Mouse (Mus musculus): Measurements from ENCODE around the gene Trappc12.

The Trappc12 gene

DNA sequence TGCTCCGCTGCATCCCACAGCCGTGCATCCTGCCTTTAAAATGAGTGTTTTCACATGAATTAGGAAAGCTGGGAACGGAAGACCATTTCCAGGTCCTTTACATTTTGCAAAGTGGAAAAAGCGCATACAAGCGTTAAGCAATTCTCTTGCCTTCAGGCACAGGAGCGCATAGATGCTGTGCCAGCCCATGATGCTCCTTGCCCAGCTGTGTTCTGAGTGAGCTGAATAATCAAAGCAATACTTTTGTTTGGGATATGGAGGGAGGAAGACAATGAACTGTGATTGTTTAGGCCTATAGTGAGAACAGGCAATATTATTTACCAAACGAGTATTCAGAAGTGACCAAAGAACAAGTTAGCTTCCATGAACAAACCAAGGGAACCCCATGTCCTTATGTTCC, 59.5 kb downstream of the Trappc12 start:
- no peak for DNase-seq (ENCODE audit: low read depth, low spot score)
- Histone ChIP-seq H3K36me3 (ENCODE audit: control insufficient read depth, insufficient read depth, low read length, poor library complexity, severe bottlenecking) (no peaks in the 10 kb centered on the region; the same call in none of the 2 replicates), H3K27me3 (ENCODE audit: control insufficient read depth, insufficient read depth, low read length, poor library complexity, severe bottlenecking) (no peaks in the 10 kb centered on the region)

DNA sequence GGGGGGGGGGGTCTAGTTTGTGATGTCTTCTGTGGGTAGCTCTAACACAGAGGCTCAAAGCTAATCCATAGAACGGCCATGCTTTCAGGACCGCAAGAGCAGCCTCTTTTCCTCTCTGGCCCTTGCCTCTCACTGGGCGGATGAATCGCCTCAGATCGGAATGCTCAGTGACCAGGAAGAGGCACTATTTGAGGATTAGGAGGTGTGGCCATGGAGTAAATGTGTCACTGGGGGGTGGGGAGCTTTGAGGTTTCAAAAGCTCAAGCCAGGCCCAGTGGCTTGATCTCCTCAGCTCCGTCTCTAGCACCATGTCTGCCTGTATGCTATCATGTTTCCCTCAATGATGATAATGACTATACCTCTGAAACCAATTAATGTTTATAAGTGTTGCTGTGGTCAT, 61.3 kb downstream of the Trappc12 start:
- no peak for DNase-seq (ENCODE audit: low read depth, low spot score)
- H3K36me3 ChIP-seq (ENCODE audit: control insufficient read depth, insufficient read depth, low read length, poor library complexity, severe bottlenecking) = no peaks in the 10 kb centered on the region; the same call in 1 of the 2 replicates
- H3K27me3 ChIP-seq (ENCODE audit: control insufficient read depth, insufficient read depth, low read length, poor library complexity, severe bottlenecking) = no peaks in the 10 kb centered on the region

DNA sequence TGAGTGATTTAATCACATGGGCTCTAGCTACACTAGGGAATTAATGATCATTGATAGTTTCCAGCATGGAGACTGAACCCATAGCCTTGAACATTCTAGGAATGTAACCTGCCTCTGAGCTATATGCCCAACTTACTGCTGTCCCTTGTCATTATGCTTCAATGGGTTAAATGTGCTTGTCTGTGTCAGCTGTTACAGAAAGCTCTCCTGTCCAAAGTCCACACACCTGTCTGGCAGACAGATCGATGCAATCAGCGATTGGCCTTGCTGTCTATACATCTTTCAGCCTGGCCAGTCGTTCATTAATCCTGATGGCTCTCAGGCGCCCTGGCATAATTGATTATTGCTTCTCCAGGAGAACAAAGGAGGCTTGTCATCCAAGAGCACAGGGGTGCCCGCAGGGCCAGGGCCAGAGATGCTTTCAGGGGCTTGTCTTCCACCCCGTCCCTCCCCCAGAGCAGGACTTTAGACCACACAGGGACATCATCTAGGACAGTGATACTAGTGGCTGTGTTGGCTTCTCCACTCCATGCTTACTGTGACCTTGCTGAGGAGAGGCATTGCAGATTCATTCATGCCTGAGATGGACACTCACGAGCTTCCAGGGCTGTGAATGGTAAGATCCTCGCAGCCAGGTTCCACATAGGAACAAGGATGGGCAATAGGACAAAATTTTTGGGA, 63.9 kb downstream of the Trappc12 start:
- Histone ChIP-seq H3K27me3 (ENCODE audit: control insufficient read depth, insufficient read depth, low read length, poor library complexity, severe bottlenecking) (no peaks in the 10 kb centered on the region), H3K36me3 (ENCODE audit: control insufficient read depth, insufficient read depth, low read length, poor library complexity, severe bottlenecking) (no peaks in the 10 kb centered on the region; the same call in 1 of the 2 replicates)
- no peak for DNase-seq (ENCODE audit: low read depth, low spot score)

DNA sequence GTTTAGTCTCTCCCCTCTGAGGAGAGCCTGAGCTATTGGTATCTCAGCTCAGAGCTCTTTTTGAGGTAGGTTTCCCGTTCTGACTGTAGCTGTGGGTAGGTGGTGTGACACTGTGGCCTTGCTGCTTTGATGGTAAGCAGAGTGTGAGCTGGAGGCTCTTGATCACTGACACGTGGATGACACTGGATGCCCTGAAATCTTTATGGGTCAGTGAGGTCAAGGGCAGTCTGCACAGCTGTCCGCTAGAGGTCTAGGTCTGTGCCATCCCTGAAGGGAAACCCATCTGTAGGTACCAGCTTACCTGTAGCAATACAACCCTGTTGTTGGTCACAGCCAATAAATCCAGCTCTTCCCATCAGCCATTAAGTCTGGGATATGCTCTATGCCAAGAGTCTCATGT, 64.5 kb downstream of the Trappc12 start:
- H3K36me3 ChIP-seq (ENCODE audit: control insufficient read depth, insufficient read depth, low read length, poor library complexity, severe bottlenecking) = no peaks in the 10 kb centered on the region; the same call in 1 of the 2 replicates
- DNase-seq (ENCODE audit: low read depth, low spot score) = no peak
- H3K27me3 ChIP-seq (ENCODE audit: control insufficient read depth, insufficient read depth, low read length, poor library complexity, severe bottlenecking) = no peaks in the 10 kb centered on the region

DNA sequence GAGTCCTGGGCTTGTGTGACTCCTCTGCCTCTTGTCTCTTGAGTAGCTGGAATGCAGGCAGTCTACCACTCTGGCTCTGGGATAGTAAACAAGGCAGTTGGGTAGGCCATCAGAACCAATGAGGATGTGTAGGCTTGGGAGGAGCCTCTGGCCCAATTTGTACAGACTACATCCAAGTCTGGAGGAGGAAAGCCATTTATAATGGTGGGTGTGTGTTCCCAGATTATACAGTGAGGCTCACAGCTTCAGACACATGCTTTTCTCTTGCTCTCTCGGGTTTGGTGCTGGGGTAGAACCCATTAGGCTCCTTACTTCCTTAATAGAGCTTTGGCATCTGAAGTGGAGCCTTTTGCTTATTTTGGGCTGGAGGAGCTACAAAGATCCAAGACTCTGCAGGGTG, 65.6 kb downstream of the Trappc12 start:
- Histone ChIP-seq H3K27me3 (ENCODE audit: control insufficient read depth, insufficient read depth, low read length, poor library complexity, severe bottlenecking) (no peaks in the 10 kb centered on the region), H3K36me3 (ENCODE audit: control insufficient read depth, insufficient read depth, low read length, poor library complexity, severe bottlenecking) (no peaks in the 10 kb centered on the region)

DNA sequence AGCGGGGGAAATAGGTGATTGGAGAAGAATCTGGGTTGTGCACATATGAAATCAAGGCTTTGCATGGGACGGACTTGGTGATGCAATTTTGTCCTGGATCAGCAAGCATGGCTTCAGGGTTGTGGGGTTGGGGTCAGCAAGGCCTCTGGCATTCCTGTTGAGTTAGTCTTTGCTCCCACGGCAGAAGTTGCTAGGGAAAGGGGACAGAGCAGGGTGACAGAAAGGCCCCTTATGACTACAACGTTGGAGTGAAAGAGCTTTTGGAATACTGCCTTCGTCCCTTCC, 74.4 kb downstream of the Trappc12 start:
- no peaks in the 10 kb centered on the region for H3K27me3 ChIP-seq (ENCODE audit: control insufficient read depth, insufficient read depth, low read length, poor library complexity, severe bottlenecking)
- no peaks in the 10 kb centered on the region; the same call in 1 of the 2 replicates for H3K36me3 ChIP-seq (ENCODE audit: control insufficient read depth, insufficient read depth, low read length, poor library complexity, severe bottlenecking)
- no peak for DNase-seq (ENCODE audit: low read depth, low spot score)

More for the DNA sequence above, 65.6 kb downstream of the Trappc12 start:
- DNase-seq (ENCODE audit: low read depth, low spot score) = no peak

DNA sequence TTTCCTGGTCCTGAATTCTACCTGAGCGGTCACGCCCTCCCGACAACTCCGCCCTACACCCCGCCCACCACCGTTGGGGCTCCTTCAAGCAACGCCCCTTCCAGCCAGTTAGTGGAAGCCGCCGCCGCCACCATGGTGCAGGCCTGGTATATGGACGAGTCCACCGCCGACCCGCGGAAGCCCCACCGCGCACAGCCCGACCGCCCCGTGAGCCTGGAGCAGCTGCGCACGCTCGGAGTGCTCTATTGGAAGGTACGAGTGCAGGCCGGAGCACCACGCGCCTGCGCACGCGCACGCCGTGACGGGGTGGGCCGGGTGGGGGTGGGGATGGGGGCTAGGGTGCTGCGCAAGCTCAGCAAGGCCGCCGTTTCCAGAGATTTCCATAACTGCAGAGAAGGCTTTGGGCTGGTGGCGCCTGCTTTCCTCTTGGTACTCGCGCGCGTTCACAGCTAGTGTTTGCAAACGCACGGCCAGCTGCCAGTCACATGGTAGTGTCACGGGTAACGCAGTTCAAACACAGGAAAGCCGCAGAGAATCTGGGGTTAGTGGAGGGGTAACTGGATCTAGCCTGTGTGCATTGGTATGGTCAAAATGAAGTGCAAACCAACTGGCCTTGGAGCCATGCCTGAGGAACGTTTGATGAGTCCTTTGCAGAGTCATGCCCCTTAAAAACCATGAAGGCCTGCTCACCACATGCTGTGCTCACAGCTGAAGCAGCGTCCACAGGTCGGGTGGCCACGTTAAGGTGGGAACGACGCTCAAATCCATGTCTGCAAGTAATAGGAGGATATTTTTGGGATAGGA, 74.9 kb downstream of the Trappc12 start, which contains the start of gene Adi1:
Adi1 (plus strand) TSS at position 111 of the 804 bp plus-strand sequence.
- Histone ChIP-seq H3K27me3 (ENCODE audit: control insufficient read depth, insufficient read depth, low read length, poor library complexity, severe bottlenecking) (no peaks in the 10 kb centered on the region), H3K36me3 (ENCODE audit: control insufficient read depth, insufficient read depth, low read length, poor library complexity, severe bottlenecking) (no peaks in the 10 kb centered on the region; the same call in 1 of the 2 replicates)
- peak; percentile 80 for DNase-seq (ENCODE audit: low read depth, low spot score)

DNA sequence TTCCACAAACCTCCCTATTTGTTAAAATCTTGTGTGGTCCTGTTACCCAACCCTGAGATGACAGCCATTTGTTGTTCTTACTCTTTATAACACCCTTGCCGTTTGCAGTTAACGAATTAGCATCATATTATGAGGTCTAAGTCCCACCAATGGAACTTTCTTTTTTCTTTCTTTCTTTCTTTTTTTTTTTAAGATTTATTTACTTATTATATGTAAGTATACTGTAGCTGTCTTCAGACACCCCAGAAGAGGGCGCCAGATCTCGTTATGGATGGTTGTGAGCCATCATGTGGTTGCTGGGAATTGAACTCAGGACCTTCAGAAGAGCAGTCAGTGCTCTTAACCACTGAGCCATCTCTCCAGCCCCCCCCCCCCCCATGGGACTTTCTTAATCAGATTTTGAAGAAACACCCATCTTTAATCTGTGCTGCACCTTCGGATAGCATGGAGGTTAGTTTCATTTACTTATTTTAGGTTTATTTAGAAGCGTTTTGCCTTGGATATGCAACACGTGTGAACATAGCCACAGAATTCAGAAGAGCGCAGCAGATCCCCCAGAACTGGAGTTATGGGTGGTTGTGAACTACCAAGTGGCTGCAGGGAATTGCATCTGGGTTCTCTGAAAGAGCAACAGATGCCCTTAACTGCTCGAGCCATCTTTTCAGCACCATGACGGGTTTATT, 76.1 kb downstream of the Trappc12 start:
- Histone ChIP-seq H3K27me3 (ENCODE audit: control insufficient read depth, insufficient read depth, low read length, poor library complexity, severe bottlenecking) (no peaks in the 10 kb centered on the region), H3K36me3 (ENCODE audit: control insufficient read depth, insufficient read depth, low read length, poor library complexity, severe bottlenecking) (no peaks in the 10 kb centered on the region; the same call in 1 of the 2 replicates)
- peak; percentile 32 for DNase-seq (ENCODE audit: low read depth, low spot score)

DNA sequence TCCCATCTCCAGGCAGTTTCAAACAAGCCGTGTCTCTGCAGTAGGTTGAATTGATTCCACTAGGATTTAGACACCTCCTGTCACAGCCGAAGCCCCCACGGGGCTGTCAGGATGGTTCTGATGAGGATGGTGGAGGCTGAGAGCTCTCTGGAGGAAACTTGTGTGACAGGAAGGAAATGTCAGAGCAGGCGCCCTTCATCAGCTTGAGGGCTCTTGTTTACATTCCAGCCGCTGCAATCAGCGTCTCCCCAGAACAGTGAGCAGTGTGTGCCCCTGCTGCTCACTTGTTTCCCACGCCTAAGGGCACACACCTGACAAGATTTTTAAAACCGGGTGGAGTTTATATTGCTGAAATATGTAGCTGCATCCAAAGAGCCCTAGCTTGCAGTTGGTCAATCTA, 83.0 kb downstream of the Trappc12 start:
- no peaks in the 10 kb centered on the region for H3K27me3 ChIP-seq (ENCODE audit: control insufficient read depth, insufficient read depth, low read length, poor library complexity, severe bottlenecking)
- no peak for DNase-seq (ENCODE audit: low read depth, low spot score)
- H3K36me3 ChIP-seq (ENCODE audit: control insufficient read depth, insufficient read depth, low read length, poor library complexity, severe bottlenecking) = no peaks in the 10 kb centered on the region

DNA sequence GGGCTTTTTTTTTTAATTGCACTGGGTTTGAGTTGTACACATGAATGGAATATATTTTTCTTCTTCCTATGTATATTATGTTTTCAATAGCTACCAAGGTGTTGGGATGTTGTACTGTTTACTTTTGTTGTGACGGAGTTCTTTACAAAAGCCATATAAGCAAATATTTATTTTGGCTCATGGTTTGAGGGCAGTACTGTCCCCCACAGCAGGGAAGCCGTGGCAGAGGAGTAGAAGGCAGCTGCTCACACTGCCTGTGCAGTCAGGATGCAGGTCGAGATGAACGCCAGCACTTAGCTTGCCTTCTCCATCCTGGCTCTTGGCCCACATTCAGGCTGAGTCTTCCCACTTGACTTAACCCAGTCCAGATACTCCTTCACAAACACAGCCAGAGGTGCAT, 83.5 kb downstream of the Trappc12 start:
- H3K27me3 ChIP-seq (ENCODE audit: control insufficient read depth, insufficient read depth, low read length, poor library complexity, severe bottlenecking) = no peaks in the 10 kb centered on the region
- no peaks in the 10 kb centered on the region for H3K36me3 ChIP-seq (ENCODE audit: control insufficient read depth, insufficient read depth, low read length, poor library complexity, severe bottlenecking)
- DNase-seq (ENCODE audit: low read depth, low spot score) = no peak

DNA sequence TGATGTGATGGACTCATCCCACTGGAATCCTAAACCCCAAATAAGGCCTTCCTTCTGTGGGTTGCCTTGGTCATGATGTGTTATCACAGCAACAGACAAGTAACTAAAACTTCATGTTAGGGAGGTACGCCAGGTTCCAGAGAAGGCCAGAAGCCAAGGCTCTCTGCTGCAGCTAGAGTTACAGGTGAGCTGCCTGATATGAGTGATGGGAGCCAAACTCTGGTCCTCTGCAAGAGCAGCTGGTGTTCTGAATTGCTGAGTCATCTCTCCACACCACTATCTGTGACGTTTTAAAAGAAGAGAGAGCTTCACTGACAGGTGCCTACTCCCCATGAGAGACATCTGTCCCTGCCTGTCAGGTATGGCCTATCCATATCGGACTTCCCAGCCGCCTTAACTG, 87.6 kb downstream of the Trappc12 start:
- DNase-seq (ENCODE audit: low read depth, low spot score) = no peak
- Histone ChIP-seq H3K27me3 (ENCODE audit: control insufficient read depth, insufficient read depth, low read length, poor library complexity, severe bottlenecking) (no peaks in the 10 kb centered on the region), H3K36me3 (ENCODE audit: control insufficient read depth, insufficient read depth, low read length, poor library complexity, severe bottlenecking) (peaks cover 5% of the 10 kb centered on the region; the same call in 1 of the 2 replicates)

DNA sequence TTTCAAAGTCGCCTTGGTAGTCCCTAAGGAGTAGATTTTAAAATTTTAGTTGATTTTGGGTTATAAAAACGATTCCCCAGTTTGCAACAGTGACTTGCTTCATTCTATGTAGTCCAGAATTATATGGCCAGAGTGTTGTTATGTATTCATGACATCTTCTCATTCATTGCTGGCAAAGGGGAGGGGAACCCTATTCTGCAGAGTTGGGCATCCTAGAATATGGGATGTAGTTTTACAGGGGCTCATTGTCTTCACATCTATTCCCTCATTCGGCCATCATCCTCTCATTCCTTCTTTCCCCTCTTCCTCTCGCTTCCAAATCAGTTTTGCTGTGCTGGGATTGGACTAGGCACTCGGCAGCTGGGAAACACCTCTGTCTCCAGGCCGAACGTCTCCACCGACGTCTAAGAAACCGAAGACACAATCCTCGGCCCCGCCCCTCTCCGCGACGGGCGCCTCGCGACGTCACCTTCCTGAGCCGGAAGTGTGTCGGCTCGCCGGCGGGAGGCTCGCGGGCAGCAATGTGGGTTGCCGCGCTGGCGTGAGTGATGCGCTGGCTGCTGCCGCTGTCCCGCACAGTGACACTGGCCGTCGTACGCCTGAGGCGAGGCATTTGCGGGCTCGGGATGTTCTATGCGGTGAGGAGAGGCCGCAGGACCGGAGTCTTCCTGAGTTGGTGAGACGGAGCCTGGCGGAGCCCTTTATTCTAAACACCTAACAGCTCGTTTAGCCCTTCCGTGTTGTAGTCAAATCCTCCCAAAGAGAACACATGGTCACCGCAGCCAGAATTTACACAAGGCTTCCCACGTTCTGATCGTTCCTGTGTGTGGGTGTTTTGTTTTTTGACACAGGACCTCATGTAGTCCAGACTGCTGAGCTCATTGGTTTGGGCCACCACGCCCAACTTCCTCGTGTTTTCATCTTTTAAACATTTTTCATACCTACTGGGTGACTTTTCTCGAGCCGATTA, 100.8 kb downstream of the Trappc12 start, which contains the start of gene Rnaseh1:
Rnaseh1 (plus strand) TSS at position 462 of the 970 bp plus-strand sequence.
- no peaks in the 10 kb centered on the region for H3K27me3 ChIP-seq (ENCODE audit: control insufficient read depth, insufficient read depth, low read length, poor library complexity, severe bottlenecking)
- peaks cover 5% of the 10 kb centered on the region; the same call in 1 of the 2 replicates for H3K36me3 ChIP-seq (ENCODE audit: control insufficient read depth, insufficient read depth, low read length, poor library complexity, severe bottlenecking)
- peak; percentile 88 for DNase-seq (ENCODE audit: low read depth, low spot score)
